Mouse (Mus musculus) testis, adult 10 weeks (tissue): ENCODE data around the gene Nup98. TPM values are rescaled to one million over a fixed set of nuclear protein-coding genes. Genes with fewer than 3 reads are reported as not detected.

Experiments used
- polyA plus RNA-seq: library from polyadenylated mRNA; stranded (reverse); fragments of 350-450 nt; fragmentation: Illumina TruSeq; extraction: RNeasy Lipid Tissue Mini Kit (QIAGEN cat#74804); gene quantifications from one replicate; pipeline ENCODE4 v1.2.3, GENCODE M21; 2014; ENCODE audit warnings: low read depth, low replicate concordance

Nup98 gene
- 392 TPM for polyA plus RNA-seq

DNA sequence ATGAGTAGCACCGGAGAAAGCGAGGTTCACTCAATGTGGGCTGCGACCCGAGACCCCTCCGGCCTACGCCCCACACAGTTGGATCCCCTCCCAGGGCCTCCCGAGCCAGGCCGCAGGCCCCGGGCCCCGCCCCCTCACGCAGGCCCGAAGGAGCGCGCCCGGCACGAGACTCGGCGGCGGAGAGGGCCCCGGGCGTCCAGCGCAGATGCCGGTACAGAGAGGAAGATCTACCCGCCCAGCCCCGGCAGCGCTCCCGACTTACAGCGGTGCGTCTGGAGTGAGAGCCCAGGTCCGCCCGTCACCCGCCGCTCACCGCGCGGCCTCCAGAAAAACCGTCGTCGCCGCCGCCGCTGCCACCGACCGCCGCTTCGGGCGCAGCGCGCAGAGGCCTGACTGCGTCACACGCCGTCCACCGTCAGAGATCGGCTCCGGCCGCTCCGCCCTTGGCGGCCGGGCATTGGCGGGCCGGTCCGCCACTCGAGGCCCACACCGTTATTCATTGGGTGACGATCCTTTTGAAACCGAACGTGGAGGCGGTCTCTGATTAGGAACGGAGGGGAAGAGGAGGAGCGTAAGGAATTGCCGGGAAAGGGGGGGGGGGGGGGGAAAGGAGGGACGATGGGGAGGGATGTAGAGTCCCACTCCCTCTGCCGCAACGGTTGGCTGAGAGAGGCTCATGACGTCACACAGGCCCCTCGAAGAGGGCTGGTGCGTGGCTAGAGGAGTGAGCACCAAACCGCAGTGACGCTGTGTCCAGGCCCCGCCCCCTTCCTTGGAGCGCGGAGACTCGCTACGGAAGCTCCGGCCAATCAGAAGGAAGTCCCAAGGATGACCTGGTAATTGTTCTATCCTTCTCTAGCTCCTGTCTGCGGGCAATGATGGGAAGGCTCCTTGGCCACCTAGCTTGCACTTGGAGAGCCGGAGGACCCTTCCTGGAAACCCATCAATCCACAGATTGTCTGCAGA is at the start of gene Nup98, which contains the start of gene Pgap2:
Gene Nup98 (minus strand): TSS at position 421 of the 966 bp plus-strand sequence.
Gene Pgap2 (plus strand): TSS at position 453 of the 966 bp plus-strand sequence.

DNA sequence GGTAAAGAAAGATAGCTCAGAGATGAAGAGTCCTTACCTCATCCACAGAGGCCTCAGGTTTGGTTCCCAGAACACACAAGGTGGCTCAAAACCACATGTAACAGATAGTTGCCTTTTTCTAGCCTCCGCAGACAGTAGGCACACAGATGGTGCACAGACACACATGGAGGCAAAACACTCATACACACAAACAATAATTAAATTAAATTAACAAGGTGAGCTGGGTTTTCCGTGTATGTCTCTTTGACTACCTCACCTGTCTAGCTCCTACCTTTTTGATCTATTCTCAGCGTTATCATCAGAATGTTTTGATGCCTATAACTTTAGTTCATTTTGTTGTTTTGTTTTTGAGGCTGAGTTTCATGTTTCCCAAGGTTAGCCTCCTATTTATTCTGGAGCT is 46.0 kb upstream of the Nup98 start, which contains the start of gene Rhog:
Gene Rhog (minus strand): TSS at position 101 of the 400 bp plus-strand sequence.

DNA sequence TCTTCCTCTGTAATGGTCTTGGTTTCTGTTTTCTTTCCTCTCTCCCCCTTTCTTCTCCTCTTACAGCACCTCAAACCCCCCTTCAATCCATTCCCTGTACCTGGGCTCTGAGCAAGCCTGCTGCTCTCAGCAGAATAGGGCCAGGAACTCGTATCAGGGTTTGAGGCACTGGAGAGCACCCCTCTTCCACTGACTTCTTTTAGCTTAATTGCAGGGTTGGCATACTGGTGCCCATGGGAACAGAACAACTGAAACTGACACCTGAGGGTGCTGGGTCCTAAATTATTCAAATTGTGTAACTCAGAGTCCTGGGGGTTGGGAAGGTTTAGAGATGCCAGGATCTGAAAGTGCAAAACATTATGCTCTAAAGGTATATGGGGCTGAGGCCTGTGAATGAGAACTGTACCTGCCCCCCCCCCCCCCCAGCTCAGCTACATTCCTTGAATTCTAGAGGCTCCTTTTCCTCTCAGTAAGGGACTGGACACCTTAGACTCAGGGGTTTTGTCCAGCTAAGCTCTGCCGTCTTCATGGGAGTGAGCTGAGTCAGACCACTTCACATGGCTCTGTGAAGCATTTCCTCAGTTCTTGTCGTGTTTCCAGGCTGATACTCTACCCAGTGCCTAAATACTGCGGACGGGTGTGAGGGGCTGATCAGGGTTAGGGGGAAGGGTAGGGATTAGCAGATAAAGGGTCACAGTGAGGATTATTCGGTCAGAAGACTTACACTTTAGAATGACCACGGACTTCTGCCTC is 93.2 kb downstream of the Nup98 start, which contains the start of gene Chrna10:
Gene Chrna10 (minus strand): TSS at position 250 of the 753 bp plus-strand sequence.

DNA sequence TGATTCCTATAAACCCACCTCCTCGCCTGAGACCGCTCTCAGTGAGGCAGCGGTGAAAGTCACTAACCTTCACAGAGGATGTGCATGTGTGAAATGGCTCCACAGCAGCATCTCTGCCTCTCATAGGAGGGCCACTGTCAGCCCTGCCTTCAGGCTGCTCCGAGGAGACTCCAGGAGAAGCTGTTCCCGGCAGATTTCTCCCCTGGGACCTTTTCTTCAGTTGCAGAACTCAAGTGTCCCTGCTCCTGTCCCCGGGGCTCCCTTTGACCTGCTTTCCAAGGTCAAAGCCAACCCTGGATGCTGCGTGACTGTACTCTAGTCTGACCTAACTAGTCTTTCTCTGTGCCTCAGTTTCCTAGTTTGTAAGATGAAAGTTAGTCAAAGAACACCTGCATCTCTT is 100.8 kb downstream of the Nup98 start, which contains the start of gene Art5:
Gene Art5 (minus strand): TSS at position 319 of the 400 bp plus-strand sequence.

DNA sequence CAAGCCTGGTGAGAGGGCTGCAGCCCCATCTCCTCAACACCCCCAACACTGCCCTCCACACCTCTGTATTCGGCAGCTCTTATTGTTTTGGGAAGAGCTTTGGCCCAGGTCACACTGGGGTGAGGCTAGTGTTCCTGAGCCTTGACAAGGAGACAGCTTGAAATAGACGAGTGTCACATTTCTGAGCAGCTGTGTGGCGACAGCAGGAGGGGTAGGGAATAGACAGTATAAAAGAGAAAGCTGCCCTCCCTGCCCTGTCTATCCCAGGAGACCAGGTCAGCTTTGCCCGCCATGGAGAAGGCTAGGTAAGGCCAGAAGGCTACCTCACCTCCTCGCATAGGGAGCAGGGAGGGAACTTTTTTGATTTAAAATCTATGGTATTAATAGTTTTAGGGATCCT is 108.5 kb downstream of the Nup98 start, which contains the start of gene Art1:
Gene Art1 (plus strand): TSS at position 257 of the 400 bp plus-strand sequence.

DNA sequence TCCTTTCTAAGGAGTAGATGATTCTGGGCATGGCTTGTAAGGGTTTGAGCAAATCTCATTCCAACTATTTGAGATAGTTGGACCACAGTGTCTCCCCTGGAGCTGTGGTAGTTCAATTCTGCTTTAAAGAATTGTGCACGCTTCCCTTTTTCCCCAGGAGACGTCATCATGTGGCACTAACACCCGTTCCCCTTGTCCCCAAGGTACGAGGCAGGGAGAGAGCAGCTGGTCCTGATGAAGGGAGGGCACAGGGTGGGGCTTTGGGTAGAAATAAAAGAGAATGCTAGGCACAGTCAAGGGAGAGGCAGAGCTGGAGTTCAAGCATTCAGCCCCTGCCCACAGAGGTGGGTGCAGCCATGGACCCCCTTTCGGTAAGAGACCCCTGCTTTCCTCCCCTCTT is 127.2 kb downstream of the Nup98 start, which contains the start of gene Trpc2:
Gene Trpc2 (plus strand): TSS at position 301 of the 400 bp plus-strand sequence.

Other genes with a start within 250 kb of the Nup98 start
- 3.4 TPM for gene Il18bp, start 191.5 kb downstream of the Nup98 start, polyA plus RNA-seq
- gene Rnf121, start 144.7 kb downstream of the Nup98 start, polyA plus RNA-seq = 11.2 TPM
- 21.1 TPM for gene Xndc1, start 144.7 kb downstream of the Nup98 start, polyA plus RNA-seq
- gene Xntrpc, start 144.5 kb downstream of the Nup98 start, polyA plus RNA-seq = 0.10 TPM
- gene Trpc2, start 127.1 kb downstream of the Nup98 start, polyA plus RNA-seq = not detected
- gene Art1, start 108.4 kb downstream of the Nup98 start, polyA plus RNA-seq = 1.9 TPM
- gene Art5, start 100.7 kb downstream of the Nup98 start, polyA plus RNA-seq = 3.3 TPM
- not detected for gene Chrna10, start 93.3 kb downstream of the Nup98 start, polyA plus RNA-seq
- gene Pgap2, start within 50 bp of the Nup98 start, polyA plus RNA-seq = 56.3 TPM
- gene Rhog, start 45.9 kb upstream of the Nup98 start, polyA plus RNA-seq = 0.99 TPM
- gene Stim1, start 57.6 kb upstream of the Nup98 start, polyA plus RNA-seq = 32.9 TPM
- gene Rrm1, start 231.5 kb upstream of the Nup98 start, polyA plus RNA-seq = 83.8 TPM